Mouse (Mus musculus): Measurements from ENCODE around the gene Gm7102.
A peak's percentile ranks its signal among the peaks of the same experiment; 100 is the strongest.

DNA sequence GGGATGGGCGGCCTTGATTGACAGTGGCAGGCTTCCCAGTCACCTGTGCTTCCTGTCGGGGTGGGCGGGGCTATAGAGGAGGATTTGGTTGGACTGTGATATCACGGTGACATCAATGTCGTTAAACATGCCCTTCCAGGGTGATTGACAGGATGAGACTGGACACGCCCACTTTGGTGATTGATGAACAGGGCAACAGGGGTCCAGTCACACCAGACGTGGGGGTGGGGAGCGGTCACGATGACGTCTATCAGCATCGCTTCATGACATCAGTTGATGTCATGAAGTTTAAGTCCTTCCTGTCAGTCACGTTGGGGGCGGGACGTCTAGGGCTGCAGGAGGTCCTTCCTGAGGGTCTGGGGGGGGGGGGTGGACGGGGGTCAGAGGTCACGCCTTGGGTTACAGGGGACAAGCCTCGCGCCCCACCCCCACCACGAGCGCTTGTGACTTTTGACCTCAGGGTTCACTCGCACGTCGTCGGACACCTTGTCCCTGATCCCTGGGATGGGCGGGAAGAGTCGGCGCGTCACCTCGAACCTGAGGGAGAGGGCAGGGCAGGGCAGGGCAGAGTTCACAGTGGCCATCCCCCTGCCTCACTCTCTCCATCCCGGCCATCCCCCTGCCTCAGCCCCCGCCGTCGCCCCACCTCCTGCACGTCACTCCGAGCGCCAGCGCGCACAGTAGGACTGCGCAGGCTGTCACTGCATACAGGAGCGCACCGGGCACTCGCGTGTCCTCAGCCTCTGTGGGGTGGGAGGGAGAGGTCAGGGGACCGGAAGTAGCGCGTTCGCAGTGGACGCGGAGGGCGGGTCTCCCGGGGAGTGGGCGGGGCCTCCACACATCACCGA lies 48.8 kb upstream of the Gm7102 start:
- TF ChIP-seq CTCF (IDR thresholded peaks at IDR 0.05; ENCODE audit: control insufficient read depth, insufficient read depth, insufficient replicate concordance, low read depth, low read length) (no peak), POLR2A (IDR thresholded peaks at IDR 0.05; ENCODE audit: control insufficient read depth, low read depth, low read length) (peak; percentile 51)
